Mouse (Mus musculus): ENCODE results near the gene Rmnd1.

Gene Rmnd1

GRCm38 (mm10) chr10:4391076-4391475, 41.1 kb downstream of the Rmnd1 start:
- no peak for DNase-seq (ENCODE audit: low read depth)

- no peak for DNase-seq (ENCODE audit: low read depth)
These were observed 41.6 kb downstream of the Rmnd1 start for GRCm38 (mm10) chr10:4390550-4390949.

GRCm38 (mm10) chr10:4389461-4390112, 42.6 kb downstream of the Rmnd1 start:
- DNase-seq (ENCODE audit: low read depth): no peak

GRCm38 (mm10) chr10:4389036-4389435, 43.2 kb downstream of the Rmnd1 start:
- DNase-seq (ENCODE audit: low read depth): no peak

DNA sequence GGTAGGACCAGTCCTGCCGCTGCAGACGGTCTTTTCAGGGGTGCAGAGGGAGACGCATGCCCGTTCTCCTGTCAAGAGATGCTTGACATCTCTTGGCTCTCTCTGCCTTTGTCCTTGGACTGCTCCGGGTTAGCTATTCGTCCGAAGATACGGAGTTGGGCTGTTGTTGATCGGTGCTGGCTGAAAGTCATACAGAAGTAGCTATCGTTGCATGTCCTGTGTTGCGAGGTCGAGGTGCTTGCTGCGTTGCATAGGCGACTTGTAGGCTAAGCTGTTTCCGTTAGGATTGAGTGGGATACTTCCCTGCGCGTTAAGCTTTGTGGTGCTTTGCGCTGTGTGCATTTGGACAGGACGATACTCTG, 43.8 kb downstream of the Rmnd1 start:
- no peak for DNase-seq (ENCODE audit: low read depth)

DNA sequence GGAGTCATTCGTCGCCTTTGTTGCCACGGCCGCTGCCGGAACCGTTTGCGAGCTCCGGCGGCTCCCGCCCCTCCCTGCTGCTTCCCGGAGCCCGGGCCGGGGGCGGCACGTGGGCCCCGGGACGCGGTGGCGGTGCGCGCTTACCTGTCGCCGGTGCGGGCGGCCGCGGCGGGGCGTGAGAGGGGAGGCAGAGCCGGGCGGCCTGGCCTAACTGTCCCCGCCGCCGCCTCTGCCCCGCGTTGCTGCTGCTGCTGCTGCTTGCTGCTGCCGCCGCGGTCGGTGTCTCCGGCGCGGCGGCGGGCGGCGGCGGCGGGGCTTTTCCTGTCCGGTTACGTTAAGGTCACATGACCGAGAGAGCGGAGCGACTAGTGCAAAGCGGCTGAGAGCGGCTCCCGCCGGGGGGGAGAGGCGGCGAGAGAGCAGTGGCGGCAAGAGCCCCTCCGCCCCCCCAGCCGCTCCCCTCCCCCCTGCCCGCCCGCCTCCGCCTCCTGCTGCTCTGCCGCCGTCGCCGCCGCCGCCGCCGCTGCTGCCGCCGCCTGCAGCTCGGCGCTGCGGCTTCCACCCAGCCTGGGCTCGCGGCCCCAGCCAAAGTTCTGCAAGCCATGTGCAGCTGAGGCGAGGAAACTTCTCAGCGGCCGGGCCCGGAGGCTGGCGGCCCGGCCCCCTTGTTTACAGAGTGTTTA, 44.3 kb downstream of the Rmnd1 start, which contains the start of gene Zbtb2:
Gene Zbtb2, minus strand, starts transcription at position 408 of the 683 bp plus-strand sequence.
- no peak for DNase-seq (ENCODE audit: low read depth)

GRCm38 (mm10) chr10:4386609-4387591, 45.3 kb downstream of the Rmnd1 start:
- peak; percentile 85 for DNase-seq (ENCODE audit: low read depth)

DNA sequence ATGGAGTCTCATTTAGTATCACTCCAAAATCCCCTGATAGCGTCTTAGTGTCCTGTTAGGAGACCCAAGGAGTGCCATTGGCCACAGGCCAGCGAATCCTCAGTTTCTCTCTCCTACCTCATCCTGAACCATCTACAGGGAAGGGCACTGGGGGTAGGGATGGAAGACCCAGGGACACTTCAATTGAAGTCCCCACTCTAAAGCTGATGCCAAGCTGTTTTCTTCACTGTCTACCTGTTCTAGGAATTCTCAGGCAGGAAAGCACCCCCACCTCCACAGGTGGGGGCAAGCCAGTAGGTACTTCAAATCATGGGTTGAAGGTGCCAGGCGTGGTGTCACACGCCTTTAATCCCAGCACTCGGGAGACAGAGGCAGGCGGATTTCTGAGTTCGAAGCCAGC, 47.9 kb downstream of the Rmnd1 start:
- no peak for DNase-seq (ENCODE audit: low read depth)

DNA sequence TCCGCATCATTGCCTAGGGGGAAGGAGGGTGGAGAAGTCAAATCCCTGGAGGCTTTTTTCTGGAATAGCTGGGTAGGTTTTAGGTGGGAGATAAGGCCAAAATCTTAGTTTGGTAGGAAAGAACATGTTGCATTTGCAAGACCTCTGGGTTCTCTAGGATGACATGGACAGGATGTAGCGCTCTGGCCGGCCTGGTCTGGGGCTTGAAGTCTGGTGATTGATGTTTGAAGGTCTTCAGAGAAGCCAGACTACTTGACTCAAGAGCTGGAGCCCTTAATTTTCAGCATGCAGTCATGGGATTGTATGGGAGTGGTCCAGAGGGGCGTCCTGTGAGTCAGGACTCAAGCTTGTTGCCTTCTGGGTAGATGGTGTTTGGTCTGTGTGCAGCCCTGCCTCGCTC, 51.4 kb downstream of the Rmnd1 start:
- DNase-seq (ENCODE audit: low read depth): no peak

- DNase-seq (ENCODE audit: low read depth): no peak
These were observed 55.3 kb downstream of the Rmnd1 start for GRCm38 (mm10) chr10:4376931-4377330.

GRCm38 (mm10) chr10:4376461-4376860, 55.7 kb downstream of the Rmnd1 start:
- DNase-seq (ENCODE audit: low read depth): no peak

DNA sequence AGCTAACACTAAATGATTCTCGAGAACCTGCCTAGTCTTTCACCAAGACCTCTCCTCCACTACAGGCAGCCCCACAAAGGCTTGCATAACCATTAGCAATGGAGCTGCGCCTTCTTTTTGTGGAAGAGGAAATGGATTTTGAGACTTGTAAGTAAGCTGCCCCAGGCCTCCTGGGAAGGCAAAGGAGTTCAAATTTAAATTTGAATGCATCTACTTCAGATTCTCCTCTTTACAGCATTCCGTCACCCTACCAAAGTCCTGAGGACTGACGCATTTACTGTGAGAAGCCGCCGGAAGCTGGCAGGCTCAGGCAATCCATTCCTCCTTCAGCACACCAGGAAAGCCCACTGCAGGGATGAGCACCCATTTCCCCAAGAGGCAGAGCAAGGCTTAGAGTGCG, 56.9 kb downstream of the Rmnd1 start:
- no peak for DNase-seq (ENCODE audit: low read depth)

GRCm38 (mm10) chr10:4374734-4375133, 57.5 kb downstream of the Rmnd1 start:
- no peak for DNase-seq (ENCODE audit: low read depth)

DNA sequence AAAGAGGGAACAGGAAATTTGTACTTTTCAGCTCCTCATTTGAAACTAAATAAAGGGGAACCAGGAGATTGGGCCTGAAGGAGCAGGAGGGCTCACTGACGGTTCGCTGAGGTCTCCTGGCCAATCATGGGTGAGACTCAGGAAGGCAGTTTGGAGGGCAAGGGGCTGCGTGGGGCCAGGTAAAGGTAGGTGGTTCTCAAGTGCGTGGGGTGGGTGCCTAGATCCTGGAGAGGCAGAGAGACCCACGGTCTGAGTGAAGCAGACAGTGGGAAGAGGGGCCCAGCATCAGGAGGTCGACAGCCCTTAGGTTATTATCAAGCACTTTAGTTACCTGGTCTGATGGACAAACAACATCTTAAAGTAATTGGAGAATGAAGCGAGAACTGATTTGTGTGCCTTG, 57.9 kb downstream of the Rmnd1 start:
- no peak for DNase-seq (ENCODE audit: low read depth)

DNA sequence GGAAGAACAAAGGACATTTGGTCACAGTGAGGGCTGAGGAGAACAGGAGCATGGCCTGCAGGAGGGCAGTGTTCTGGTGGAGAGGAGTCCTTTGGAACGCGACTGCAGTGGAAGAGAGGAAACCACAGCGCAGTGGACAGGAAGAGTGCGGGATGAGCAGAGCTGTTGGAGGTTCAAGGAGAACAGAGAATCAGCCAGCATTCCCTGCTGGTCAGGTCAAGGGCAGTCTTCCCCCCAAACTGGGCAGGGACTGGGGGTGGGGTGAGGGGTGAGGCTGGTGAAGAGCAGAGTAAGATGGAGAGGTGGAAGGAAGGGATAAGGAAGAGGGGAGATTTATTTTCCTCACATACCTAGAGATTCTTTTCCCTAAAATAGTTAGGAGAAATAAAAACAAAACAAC, 58.6 kb downstream of the Rmnd1 start:
- no peak for DNase-seq (ENCODE audit: low read depth)

DNA sequence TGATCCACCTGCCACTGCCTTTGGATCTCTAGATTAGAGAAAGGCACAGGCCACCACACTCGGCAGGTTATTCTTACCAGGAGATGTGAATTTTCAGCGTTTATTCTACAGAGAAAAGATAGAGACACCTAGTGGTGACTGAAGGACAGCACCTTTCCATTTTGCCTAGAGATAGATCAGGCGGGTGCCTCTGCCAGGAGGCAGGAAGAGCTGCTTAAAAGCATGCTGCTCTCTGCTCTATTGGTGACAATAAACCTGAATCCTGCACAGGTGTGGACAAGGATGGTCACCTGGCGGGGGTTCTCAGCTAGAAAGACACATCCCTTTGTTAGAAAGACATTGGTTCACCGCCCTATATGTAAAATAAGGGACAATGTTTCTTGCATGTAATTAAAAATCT, 60.2 kb downstream of the Rmnd1 start:
- no peak for DNase-seq (ENCODE audit: low read depth)

- no peak for DNase-seq (ENCODE audit: low read depth)
These were observed 62.1 kb downstream of the Rmnd1 start for GRCm38 (mm10) chr10:4370105-4370504.

- no peak for DNase-seq (ENCODE audit: low read depth)
These were observed 67.6 kb downstream of the Rmnd1 start for GRCm38 (mm10) chr10:4364618-4365017.

DNA sequence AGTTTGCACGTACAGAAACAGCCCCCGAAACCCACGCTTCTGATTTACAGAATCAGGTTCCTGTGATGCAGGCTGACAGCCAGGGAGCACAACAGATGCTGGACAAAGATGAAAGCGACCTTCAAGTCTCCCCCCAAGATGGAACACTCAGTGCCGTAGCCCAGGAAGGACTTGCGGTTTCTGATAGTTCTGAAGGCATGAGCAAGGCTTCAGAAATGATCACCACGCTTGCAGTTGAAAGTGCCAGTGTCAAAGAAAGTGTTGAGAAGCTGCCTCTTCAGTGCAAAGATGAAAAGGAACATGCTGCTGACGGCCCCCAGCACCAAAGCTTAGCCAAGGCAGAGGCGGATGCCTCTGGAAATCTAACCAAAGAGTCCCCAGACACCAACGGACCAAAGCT, 74.8 kb downstream of the Rmnd1 start:
- no peak for DNase-seq (ENCODE audit: low read depth)

- DNase-seq (ENCODE audit: low read depth): no peak
These were observed 75.5 kb downstream of the Rmnd1 start for GRCm38 (mm10) chr10:4356640-4357039.

DNA sequence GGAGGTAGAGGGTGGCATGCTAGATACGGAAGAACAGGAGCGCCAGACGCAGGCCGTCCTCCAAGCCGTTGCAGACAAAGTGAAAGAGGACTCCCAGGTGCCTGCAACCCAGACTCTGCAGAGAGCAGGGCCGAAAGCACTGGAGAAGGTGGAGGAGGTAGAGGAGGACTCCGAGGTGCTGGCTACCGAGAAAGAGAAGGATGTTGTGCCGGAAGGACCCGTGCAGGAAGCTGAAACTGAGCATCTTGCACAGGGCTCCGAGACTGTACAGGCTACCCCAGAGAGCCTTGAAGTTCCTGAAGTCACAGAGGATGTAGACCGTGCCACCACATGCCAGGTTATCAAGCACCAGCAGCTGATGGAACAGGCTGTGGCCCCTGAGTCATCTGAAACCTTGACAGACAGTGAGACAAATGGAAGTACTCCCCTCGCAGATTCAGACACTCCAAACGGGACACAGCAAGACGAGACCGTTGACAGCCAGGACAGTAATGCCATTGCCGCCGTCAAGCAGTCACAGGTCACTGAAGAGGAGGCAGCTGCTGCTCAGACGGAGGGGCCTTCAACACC, 76.2 kb downstream of the Rmnd1 start:
- DNase-seq (ENCODE audit: low read depth): no peak

Data from c-Kit-positive CD71-negative TER-119-negative erythroid progenitor cells, embryonic 14.5 days (primary cell).